Mouse (Mus musculus): ENCODE data around the gene Plac1.

Plac1 gene

GRCm38 (mm10) chrX:53041006-53041405 lies 198.9 kb downstream of the Plac1 start:
- no peak for DNase-seq

GRCm38 (mm10) chrX:53040138-53040537 lies 199.8 kb downstream of the Plac1 start:
- no peak for DNase-seq

- DNase-seq = no peak
Observed at GRCm38 (mm10) chrX:53039651-53040050, 200.3 kb downstream of the Plac1 start.

GRCm38 (mm10) chrX:53038194-53038593 lies 201.7 kb downstream of the Plac1 start:
- DNase-seq = no peak

GRCm38 (mm10) chrX:53029559-53029958 lies 210.4 kb downstream of the Plac1 start:
- DNase-seq = no peak

- DNase-seq = no peak
Observed at GRCm38 (mm10) chrX:53025471-53026223, 214.3 kb downstream of the Plac1 start.

GRCm38 (mm10) chrX:53024268-53024667 lies 215.6 kb downstream of the Plac1 start:
- DNase-seq = peak; percentile 54

- DNase-seq = no peak
Observed at GRCm38 (mm10) chrX:53023021-53023420, 216.9 kb downstream of the Plac1 start.

All from lung, postnatal 36 days (tissue).